Mouse (Mus musculus) lung, adult 2 months (tissue): ENCODE data around the gene Eif3k. TPM values are rescaled to one million over a fixed set of nuclear protein-coding genes. Genes with fewer than 3 reads are reported as not detected.

Source experiments
- DNase-seq: peaks from one replicate; pipeline ENCODE4 v3.0.0; 2022
- H3K4me1 ChIP-seq: fragments of 200-500 bp; 2 replicates; pipeline ENCODE4 v1.6.1; 2011; ENCODE audit warnings: low read length; ENCODE audit not compliant: control insufficient read depth, insufficient read depth
- H3K4me3 ChIP-seq: fragments of 200-500 bp; replicated peaks from 2 replicates; pipeline ENCODE3; 2011; ENCODE audit warnings: low read depth, mild to moderate bottlenecking, control low read depth, low read length; ENCODE audit errors: extremely low read depth
- CTCF ChIP-seq: fragments of 200-500 bp; IDR thresholded peaks from 2 replicates; pipeline ENCODE4 v1.5.1; 2011; ENCODE audit warnings: mild to moderate bottlenecking, low read length, control low read depth; ENCODE audit not compliant: insufficient read depth
- POLR2A ChIP-seq: fragments of 200-500 bp; IDR thresholded peaks from 2 replicates; pipeline ENCODE4 v1.6.1; 2011; ENCODE audit warnings: low read depth, mild to moderate bottlenecking, control low read depth, low read length, borderline replicate concordance; ENCODE audit errors: extremely low read depth
- WGBS: fragments of 180-500 bp; shearing (Covaris S2); methylation state at CpG from one replicate; pipeline ENCODE4 v1.1.7; 2018; 5-methylcytosine and 5-hydroxymethylcytosine counted together
- polyA plus RNA-seq: library from polyadenylated mRNA; depleted of rRNA; stranded (reverse); fragments of >200 nt; gene quantifications from 2 replicates; pipeline ENCODE4 v1.2.3, GENCODE M21; 2012; rRNA removed

The Eif3k gene
- polyA plus RNA-seq, 1 experiment = 234 TPM

DNA sequence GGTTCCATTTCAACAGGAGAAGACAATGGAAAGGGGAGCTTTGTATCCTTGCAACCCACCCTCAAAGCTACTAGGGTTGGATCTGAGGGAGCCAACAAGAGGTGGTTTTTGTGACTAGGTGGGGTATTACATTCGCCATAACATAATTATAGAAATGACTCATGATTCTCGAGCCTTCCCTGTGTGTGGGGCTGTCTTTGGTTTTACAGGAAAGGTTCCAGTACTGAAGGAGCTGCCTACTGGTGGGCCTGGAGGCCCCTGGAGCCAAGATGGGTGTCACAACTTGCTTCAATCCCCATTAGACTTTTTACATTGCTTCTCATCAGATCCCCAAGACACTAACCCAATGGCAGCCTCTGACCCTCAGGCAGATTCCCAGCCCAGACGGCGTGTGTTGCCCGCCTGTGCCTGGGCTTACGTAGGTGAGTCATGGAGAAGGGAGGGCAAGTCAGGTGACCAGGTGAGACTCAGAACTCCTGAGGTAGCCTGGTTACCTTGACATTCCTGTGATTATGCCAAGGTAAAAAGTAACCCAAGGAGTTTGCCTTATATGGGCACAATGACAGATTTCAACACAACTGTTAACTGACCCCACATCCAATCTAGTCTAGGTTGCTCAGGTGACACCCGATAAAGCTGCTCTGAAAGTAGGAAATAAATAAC lies 50.5 kb downstream of the Eif3k start:
- Histone ChIP-seq H3K4me1 (peaks cover 34% of the 10 kb centered on the region), H3K4me3 (no peak overlapping the region)
- TF ChIP-seq CTCF (no peak), POLR2A (no peak; the same call in 1 of the 2 replicates)
- no peak for DNase-seq
- 67% methylated on average over 7 of the region's 7 CpGs for WGBS

DNA sequence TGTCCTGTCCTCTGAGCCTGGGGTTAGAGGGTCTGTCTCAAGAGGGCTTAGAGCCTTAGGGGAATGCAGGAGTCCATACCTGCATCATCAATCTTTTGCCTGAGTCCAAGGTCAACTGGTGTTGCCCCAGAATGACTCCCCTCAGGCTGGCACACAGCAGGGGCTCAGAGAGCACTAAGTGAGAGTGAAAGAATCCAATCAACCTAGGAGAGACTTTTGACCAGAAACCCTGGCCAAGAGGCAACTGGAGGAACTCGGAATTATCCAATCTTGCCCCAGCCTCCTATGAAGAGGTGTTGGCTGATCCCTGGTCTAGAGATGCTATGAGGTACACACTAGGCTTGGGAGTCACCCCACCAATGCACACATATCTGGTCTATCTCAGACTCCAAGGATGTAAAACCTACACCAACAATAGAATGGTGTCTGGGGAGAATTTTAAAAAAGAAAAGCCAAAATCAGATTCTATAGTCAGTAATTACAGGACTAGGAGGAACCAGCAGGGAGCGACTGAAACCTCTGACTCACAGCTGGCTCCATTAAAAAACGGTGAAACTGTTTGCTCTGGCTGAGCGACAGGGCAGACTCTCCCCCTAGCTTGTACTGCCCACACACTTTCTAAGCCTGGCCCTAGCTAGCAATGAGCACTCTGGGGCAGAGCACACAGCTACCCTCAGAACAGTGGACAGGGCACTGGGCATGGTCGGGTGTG lies 51.2 kb downstream of the Eif3k start:
- no peak for TF ChIP-seq CTCF
- no peak for TF ChIP-seq POLR2A
- WGBS = 31% methylated on average over 5 of the region's 5 CpGs
- no peak for DNase-seq
- no peak overlapping the region for H3K4me3 ChIP-seq
- peaks cover 34% of the 10 kb centered on the region for H3K4me1 ChIP-seq

DNA sequence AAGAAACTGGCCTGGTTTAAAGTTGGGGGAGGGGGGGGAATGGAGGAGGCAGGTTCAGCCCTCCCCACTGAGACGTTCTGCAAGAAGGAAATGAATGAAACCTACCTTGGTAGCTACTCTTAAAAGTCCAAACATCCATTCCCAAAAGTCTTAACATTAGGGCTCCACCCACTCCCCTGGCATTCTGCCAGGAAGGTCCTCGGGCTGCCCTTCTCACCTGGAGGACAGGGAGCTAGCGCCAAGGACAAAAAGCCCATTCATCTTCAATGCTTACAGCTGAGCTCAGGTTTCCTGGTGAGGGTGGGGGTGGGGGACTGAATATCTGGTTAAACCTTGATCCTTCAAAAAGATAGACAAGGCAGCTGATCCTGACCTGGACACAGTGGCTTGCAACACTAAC lies 52.3 kb downstream of the Eif3k start:
- Histone ChIP-seq H3K4me1 (peaks cover 39% of the 10 kb centered on the region), H3K4me3 (no peak overlapping the region)
- 25% methylated on average over 3 of the region's 3 CpGs for WGBS
- DNase-seq = no peak
- TF ChIP-seq CTCF = no peak
- no peak for TF ChIP-seq POLR2A

DNA sequence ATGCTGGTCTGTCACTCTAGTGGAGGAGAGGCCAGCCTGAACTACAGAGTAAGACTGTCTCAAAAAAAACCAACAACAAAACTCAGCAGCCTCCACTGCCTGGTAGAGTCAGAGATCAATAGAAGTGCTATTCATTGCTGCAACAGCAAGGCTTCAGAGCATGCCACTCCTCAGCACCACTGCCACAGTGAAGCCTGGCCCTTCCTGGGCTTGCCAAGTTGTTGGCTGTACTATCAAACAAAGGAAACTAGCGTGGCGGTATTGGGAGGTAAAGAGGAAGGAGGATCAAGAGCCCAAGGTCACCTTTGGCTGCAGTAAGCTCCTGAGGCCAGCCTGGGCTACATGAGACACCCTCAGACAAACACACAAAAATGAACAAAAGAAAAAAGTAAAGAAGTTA lies 55.5 kb downstream of the Eif3k start:
- Histone ChIP-seq H3K4me3 (no peak overlapping the region), H3K4me1 (peaks cover 52% of the 10 kb centered on the region)
- no peak for DNase-seq
- WGBS = 27% methylated on average over 2 of the region's 2 CpGs
- TF ChIP-seq POLR2A (no peak), CTCF (no peak)

DNA sequence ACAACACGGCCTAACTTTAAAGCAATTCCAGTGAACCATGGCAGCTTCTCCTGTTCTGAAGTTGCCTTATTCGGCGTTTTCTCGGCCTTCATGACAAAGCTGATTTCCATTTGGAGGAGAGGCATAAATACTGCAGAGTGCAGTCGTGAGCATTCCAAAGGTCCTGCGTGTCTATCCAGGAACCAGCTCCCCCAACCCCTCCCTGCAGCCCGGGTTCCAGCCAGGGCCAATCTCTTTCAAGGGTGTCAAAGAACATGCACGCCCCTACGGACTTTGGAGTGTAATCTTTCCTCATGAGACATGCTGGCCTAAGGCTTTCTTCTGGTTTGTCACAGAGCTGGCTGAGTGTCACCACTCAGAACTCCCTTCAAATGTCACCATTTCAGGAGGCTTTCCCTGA lies 56.3 kb downstream of the Eif3k start:
- DNase-seq = no peak
- TF ChIP-seq POLR2A (no peak), CTCF (no peak)
- Histone ChIP-seq H3K4me3 (no peak overlapping the region), H3K4me1 (peaks cover 55% of the 10 kb centered on the region)
- 18% methylated on average over 9 of the region's 9 CpGs for WGBS

DNA sequence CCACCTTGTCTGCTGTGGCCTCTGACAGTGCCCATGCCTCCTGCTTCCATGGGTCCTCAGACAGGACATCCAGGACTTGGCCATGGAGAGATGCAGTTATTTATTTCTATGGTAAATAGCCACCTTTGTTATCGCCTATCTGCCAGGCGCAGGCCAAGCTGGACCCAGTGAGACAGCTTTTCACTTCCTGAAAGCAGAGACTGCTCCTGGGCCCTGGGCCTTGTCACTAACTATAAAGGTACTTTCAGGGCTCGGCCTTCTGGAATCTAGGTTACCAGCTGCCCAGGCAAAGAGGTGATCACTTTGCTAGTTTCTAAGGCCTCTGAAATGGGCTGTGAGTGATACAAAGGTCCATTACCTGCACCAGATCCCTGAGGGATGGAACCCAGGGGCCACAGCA lies 56.9 kb downstream of the Eif3k start:
- 34% methylated on average over 3 of the region's 3 CpGs for WGBS
- no peak for DNase-seq
- peaks cover 55% of the 10 kb centered on the region for H3K4me1 ChIP-seq

DNA sequence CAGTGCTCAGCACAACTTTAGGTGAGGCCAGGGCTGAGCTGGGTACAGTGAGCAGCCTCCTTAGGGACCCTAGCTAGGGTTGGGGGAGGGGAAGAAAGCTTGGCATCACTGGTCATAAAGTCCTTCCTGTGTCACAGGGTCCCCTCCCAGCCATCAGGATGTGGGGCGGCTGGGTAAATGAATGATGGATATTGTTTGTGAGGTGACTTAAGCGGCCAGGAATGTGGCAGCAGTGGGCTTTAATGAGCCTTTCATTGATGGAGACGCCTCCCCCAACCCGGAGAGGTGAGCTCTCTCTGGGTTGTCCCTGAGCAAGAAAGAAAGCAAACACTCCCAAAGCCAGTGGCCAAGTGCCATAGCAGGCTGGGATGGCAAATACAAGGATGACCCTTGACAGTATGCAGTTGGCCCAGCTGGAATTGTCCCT lies 57.8 kb downstream of the Eif3k start:
- no peak for DNase-seq
- no peak for TF ChIP-seq POLR2A
- TF ChIP-seq CTCF = no peak
- H3K4me1 ChIP-seq = peaks cover 55% of the 10 kb centered on the region
- no peak overlapping the region for H3K4me3 ChIP-seq
- 20% methylated on average over 4 of the region's 4 CpGs for WGBS

More for the DNA sequence above, 56.9 kb downstream of the Eif3k start:
- TF ChIP-seq POLR2A = no peak
- no peak for TF ChIP-seq CTCF
- no peak overlapping the region for H3K4me3 ChIP-seq

DNA sequence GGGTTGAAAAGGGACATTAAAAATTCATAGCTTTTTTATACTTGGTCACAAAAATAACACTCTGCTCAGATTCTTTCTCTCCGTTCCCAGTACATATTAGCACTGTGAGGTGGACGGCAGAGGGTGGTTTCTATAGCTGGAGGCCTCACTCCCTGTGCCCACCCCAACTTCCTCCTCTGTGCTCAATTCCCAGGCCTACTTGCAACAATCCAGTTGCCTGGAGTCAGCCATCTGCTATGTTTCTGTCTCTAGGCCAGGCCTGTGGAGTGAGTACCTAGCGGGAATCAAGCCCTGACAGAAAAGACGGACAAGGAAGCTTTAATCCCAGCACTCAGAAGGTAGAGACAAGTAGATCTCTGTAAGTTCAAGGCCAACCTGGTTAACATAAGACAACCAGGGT lies 59.1 kb downstream of the Eif3k start:
- no peak for TF ChIP-seq CTCF
- TF ChIP-seq POLR2A = no peak
- no peak overlapping the region for H3K4me3 ChIP-seq
- no peak for DNase-seq
- WGBS = 48% methylated on average over 4 of the region's 4 CpGs
- H3K4me1 ChIP-seq = peaks cover 66% of the 10 kb centered on the region

DNA sequence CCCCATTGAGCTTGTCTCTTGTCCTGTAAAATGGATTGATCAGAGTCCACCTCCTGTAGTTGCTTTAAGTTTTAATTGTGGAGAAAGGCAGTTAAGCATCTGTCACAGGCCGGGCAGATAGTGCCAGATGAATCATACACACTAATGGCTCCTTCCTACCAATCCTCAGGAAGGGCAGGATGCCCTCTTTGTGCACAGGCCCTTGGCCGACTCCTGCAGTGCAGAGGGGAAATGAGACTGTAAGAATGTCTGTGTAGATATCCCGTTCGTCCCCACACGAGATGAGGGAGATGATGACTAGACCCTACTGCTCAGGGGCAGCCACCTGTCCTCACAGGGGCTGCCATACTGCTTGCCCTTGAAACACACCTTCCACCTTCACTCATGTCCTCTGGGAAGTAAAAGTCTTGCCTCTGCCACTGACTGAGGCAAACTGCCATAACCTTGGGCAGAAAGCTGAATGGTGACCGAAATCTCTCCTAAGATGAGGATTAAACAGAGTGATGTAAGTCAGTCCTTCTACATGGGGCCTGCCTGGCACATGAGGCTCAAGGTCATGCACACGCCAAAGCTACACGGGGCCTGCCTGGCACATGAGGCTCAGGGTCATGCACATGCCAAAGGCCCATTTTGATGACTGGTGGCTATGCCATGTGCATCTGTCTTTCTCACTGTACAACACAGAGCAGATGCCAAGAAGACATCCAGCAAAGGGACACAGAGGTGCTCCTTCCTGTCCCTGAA lies 59.8 kb downstream of the Eif3k start:
- Histone ChIP-seq H3K4me1 (peaks cover 66% of the 10 kb centered on the region), H3K4me3 (no peak overlapping the region)
- WGBS = 51% methylated on average over 8 of the region's 8 CpGs
- TF ChIP-seq CTCF (no peak), POLR2A (no peak)
- DNase-seq = no peak

Other genes starting within 250 kb of the Eif3k start
- gene Mrps12, start 240.0 kb downstream of the Eif3k start, polyA plus RNA-seq = 45.9 and 57.2 TPM in 2 replicates
- gene Sars2, start 239.9 kb downstream of the Eif3k start, polyA plus RNA-seq = 13.6 and 15.8 TPM in 2 replicates
- not detected in 2 replicates for gene Ccer2, start 225.7 kb downstream of the Eif3k start, polyA plus RNA-seq
- gene Sirt2, start 215.1 kb downstream of the Eif3k start, polyA plus RNA-seq = 84.9 and 102 TPM in 2 replicates
- 48.5 and 49.2 TPM in 2 replicates for gene Nfkbib, start 214.4 kb downstream of the Eif3k start, polyA plus RNA-seq
- 11.2 and 14.5 TPM in 2 replicates for gene Rinl, start 192.9 kb downstream of the Eif3k start, polyA plus RNA-seq
- gene Hnrnpl, start 173.3 kb downstream of the Eif3k start, polyA plus RNA-seq = 166 and 244 TPM in 2 replicates
- gene Ech1, start 156.6 kb downstream of the Eif3k start, polyA plus RNA-seq = 201 and 250 TPM in 2 replicates
- gene Lgals4, start 148.0 kb downstream of the Eif3k start, polyA plus RNA-seq = 19.0 and 25.5 TPM in 2 replicates
- 2.2 and 314 TPM in 2 replicates for gene Lgals7, start 118.0 kb downstream of the Eif3k start, polyA plus RNA-seq
- gene Capn12, start 100.4 kb downstream of the Eif3k start, polyA plus RNA-seq = 0.05 and 1.3 TPM in 2 replicates
- 314 and 324 TPM in 2 replicates for gene Actn4, start 19.5 kb downstream of the Eif3k start, polyA plus RNA-seq
- gene Map4k1, start 186 bp upstream of the Eif3k start, polyA plus RNA-seq = 16.7 and 17.0 TPM in 2 replicates
- 0.10 and 10.9 TPM in 2 replicates for gene Ryr1, start 143.3 kb upstream of the Eif3k start, polyA plus RNA-seq
- gene Rasgrp4, start 153.0 kb upstream of the Eif3k start, polyA plus RNA-seq = 15.0 and 19.7 TPM in 2 replicates
- 46.0 and 47.7 TPM in 2 replicates for gene Fam98c, start 174.4 kb upstream of the Eif3k start, polyA plus RNA-seq
- 1.5 and 1.9 TPM in 2 replicates for gene Ggn, start 188.3 kb upstream of the Eif3k start, polyA plus RNA-seq
- 3.9 and 5.8 TPM in 2 replicates for gene Spred3, start 188.5 kb upstream of the Eif3k start, polyA plus RNA-seq
- 93.5 and 165 TPM in 2 replicates for gene Psmd8, start 198.8 kb upstream of the Eif3k start, polyA plus RNA-seq
- gene Catsperg1, start 232.2 kb upstream of the Eif3k start, polyA plus RNA-seq = 3.4 and 3.9 TPM in 2 replicates